Mouse (Mus musculus) regulatory T cell (primary cell): Measurements from ENCODE around the gene Ubtd1.

Experiments used
- in situ Hi-C: fragments of 300-600 bp; cut with MboI, MseI; formaldehyde crosslinking; loops from one replicate; pipeline ENCODE4 v1.15.1; 2025; ENCODE audit warnings: high pct_unique_total_duplicates

Ubtd1 gene

DNA sequence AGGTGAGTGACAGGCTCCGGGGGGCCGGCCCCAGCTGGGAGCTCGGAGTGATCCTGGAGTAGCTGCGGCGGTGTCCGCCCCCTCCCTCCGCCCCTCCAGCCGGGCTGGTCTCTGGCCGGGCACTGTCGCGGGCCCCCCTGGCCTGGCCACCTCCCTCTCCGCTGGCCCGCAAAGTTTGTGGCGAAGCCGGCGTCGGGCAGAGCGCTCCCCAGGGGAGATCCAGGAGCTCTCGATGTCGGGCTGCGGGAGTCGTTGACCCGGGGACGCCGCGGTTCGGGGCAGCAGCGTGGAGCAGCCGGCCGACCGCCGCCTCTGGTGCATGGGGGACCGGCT, at the start of gene Ubtd1:
Gene Ubtd1, plus strand, starts transcription at position 169 of the 333 bp plus-strand sequence.
- in situ Hi-C loops = no loop called here

DNA sequence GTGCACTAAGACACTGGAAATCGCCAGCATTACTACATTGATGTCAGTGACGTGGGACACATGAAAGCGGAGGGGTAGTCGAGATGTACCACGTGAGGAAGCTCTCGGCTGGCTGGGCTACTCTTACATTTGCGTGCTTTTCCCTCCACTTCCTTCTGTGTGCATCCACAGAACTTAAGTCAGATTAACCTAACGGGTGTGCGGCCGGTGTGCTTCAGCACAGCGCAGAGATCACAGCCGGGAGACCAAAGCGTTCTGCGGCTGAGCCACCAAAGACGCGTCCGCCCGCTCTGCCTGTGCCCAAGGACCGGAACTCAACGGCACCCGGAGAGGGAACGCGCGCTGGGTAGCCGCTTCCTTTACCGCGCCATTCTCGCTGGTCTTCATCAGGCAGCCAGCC, 48.9 kb upstream of the Ubtd1 start:
- in situ Hi-C loops = no loop called here

DNA sequence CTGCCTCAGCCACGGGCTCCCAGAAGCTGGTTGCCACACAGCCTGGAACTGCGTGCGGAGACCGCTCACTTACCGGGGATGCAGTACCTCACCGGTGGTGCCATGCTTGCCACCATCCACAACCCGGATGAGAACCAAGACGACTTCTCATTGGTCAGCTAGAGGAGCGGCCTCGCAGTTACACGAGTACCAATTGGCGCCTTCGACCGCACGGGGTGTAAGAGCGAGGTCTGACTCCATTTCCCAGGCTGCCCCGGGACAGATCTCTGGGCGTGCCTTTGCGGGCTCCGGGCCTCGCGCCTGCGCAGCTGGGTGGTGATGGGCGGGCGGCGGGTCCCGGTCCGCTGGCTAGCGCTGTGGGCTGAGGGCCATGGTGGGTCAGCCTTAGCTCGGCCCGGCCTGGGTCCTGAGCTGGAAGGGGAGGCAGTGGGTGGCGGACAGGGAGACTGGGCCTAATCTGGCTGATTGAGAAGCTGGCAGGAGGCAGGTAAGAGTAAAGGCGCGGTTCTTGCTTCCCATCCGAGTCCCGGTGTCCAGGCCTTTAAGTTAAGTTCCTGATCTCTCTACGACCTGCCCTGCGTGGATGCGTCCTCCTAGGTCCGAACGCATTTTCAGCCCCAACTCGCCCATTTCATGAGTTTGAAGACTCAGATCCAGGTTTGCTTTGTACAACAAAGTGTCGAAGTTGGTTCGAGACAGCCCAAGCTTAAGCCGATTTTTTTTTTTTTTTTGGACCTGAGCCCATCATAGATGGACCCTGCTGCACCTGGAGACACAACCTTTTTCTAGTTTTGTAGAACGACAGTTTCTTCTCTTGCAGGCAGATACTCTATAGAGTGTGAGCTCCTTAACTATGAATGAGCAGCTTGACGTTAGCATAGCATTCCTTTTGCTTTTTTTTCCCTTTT, 48.1 kb upstream of the Ubtd1 start, which contains the start of the genes Exosc1 and Zdhhc16:
Gene Exosc1, minus strand, starts transcription at position 245 of the 908 bp plus-strand sequence.
Gene Zdhhc16, plus strand, starts transcription at position 302 of the 908 bp plus-strand sequence.
- in situ Hi-C loops = no loop called here

DNA sequence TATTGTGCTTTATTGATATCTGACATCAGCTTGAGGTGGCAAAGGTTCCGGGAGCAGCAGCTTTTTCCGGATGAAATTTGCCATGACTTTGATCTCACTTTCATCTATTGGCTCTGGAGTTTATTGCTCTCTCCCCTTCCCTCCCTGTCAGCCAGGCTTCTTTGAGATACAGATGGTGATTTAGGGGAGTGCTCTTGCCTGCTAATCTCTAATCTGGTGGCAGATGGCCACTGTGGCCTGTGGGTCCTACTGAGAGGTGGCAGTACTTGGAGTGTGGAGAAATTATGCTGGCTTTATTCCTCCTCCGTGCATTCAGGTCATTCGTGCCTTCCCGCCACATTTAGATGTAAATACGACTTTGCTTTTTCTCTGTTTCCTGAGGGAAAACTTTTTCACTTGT, 47.4 kb upstream of the Ubtd1 start:
- in situ Hi-C loops = no loop called here

DNA sequence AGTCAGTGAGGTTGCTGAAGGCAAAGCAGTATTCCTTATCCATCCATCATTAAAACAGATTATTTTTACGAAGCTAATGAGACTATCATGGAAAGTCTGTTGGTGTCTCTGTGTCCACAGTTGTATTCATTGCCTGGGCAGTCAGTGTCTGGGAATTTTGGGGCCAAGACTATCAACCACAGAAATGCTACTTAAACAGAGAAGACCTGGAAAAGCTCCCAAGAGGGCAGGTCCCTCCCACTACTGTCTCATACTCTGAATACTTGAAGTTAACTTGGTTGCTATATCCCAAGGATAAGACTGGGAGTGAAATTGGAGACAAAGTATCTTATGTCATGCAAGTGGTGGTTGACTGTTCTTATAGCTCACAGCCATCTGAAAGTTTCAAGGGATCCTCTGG, 45.6 kb upstream of the Ubtd1 start:
- in situ Hi-C loops = no loop called here

DNA sequence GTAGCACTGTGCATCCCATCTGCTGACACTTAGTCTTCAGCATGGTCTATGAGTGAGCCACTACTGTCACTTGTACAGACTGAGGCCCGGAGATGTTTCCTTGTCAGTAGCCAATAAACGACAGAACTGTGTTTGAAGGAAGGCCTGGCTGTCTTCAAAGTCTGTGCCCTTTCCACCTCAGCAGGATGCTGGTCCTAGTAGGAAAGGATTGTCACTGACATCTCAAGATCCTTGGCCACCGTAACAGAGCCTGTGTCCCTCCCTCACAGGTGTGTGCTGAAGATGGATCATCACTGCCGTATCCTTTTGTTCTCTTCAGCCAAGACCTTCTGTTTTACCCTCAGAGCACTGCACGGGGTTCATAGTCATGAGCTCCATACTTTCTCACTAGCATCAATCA, 43.0 kb upstream of the Ubtd1 start:
- in situ Hi-C loops = no loop called here

DNA sequence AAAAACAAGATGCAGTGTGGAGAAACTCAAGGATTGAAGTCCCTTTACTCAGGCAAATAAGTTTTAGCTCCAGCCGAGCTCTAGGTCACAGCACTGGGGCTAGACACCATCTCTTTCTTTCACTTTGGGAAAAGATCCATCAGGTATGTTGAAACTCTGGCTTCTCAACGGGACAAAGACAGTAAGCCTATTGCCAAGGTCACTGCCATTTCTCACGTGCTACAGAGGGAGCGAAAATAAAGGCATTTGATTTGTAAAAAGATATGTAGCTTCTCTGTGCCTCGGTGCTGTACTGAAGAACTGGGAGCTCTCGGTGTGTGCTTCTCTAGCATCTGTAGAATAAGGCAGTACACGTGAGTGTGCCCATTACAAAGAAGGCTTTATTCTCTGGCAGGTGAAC, 37.7 kb upstream of the Ubtd1 start:
- in situ Hi-C loops = no loop called here

DNA sequence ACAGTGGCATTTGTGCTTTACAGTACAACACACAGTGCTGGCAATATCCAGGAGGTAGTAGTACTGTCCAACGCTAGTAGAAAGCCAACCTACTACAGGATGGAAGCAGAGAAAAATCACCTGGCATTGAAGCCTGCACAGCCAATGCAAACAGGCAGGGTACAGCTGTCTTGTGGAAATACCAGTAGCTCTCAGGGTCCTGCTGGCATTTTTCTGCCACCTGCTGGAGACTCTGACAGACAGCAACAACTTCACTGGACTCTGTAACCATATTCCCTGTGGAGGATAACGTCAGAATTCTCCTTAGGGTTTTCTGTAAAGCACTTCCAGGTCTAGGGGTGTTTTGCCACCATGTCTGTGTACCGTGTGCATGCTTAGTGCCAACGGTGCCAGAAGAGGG, 29.3 kb upstream of the Ubtd1 start:
- in situ Hi-C loops = no loop called here

DNA sequence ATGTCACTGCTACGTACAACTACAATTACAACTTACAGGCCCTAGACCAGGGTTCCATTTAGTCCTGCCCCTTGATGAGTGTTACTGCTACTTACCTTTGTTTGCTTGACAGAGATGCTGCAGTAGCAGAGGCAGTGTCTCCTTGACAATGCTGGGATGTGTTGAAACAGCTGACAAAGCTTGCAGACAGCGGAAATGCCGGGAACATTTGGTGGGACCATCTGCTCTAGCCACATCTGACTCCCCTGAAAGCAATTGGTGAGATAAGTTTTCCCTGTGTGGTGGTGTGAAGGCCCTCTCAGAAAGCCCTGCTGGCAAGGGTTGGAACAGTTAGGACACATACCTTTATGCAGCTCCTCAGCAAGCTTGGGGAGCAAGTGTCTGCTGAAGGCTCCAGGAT, 28.0 kb upstream of the Ubtd1 start:
- in situ Hi-C loops = no loop called here

DNA sequence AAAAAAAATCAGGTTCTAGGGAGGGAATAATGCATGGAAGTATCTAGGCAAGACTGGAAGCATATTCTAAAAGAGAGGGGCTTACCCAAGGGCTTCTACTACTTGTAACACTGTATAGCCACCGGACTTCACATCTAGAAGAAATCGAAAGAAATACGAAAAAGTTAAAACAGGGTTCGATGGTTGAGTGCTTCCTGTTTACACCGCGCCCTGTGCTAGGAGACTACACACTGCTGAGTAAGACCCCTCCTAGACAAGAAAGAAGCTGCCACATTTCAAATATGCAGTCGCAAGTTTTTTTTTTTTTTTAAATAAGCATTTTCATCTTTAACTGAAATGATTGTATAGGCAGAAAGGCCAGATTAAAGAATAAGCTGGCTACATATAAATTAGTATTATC, 11.9 kb upstream of the Ubtd1 start:
- in situ Hi-C loops = loop anchor here (5.0 kb wide), 1 partner anchor 52 kb away; no protein-coding TSS in a partner anchor

DNA sequence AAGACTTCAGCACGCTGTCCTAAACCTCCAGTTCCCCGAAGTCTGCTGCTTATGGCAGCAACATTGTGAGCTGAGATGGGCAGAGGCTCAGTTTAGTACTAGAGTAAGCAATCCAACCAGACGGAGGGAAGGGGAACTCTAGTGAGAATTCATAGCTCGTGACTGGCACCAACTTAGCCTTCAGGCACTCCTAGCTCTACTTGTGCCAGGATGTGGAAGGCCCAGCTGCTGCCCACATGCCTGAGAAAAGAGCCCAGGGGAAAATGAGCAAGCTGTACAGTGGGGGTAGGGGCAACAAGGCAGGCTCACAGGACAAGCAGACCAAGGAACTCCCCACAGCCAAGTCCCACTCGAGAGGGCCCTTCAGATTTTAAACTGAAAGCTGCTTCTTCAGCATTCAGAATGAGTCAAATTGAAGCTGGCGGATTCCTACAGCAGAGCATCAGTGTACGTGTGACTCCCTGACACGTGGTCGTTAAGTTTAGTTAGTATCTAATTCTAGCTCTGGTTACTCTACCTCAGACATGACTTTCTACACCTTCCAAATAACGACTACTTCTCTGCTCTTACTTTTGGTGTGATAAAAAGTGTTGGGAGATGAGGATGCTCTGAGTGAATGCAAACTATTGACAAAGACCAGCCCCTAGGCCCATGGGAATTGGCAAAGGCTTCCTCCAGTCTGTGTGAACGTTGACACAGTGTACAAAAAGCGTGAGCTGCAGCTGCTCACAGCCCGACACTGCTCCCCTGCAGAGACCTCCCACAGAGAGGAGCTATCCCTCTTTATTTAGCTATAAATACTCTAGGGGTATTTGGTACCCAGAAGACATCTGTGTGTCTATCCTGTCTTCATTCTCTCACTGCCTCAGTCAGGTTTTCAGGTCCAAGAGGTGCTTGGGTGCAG, 7.4 kb upstream of the Ubtd1 start:
- in situ Hi-C loops = no loop called here

DNA sequence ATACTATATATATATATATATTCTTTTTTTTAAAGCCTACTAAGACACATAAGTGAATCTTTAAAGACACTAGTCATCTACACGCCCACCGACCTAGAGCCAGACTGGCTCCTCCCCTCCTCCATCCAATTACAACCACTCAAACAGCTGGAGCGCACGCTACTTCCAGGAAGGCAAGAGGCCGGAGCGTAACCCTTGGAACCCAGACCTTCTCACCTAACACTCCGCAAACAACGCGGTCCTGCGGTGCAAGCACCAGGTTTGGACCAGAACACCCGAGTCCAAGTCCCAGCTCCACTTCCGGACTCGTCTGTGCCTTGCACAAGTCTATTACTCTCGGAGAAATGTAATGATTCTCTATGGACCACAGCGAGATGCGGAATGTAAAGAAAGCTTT, 1.1 kb upstream of the Ubtd1 start:
- in situ Hi-C loops = no loop called here

DNA sequence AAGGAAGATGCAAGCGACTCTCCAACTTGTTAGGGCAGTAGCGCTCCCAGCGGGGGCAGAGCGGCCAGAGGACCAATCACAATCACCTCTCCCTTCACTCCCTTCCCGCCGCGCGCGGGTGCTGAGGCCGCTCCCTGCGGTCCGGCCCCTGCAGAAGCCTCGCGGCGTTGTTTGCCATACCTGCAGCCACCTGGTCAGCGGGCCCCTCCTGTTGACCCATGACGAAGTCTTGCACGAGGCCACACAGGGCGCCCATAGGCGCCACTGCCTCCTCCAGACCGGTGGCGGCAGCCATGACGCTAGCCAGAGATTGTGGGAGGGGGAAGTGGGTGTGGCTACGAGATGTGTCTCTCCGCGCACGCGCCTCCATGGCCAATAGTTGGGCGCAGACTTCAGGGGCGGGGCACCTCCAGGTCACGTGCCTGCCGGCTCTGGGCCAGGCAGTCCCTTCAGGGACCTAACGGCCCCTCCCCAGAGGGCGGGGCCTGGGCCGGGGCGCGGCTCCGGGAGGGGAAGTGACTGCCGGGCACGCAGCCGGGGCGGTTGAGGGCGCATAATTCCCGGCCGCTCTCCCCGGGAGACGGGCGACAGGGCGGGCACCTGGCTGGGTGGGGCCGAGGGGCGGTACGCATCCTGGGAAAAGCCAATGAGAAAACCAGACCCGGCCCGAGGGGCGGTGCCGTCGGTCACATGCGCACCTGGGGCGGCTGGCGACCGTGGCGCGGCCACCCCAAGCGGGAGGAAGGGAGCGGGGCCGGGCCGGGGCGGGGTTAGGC, 556 bp upstream of the Ubtd1 start, which contains the start of gene Mms19:
Gene Mms19, minus strand, starts transcription at position 339 of the 776 bp plus-strand sequence.
- in situ Hi-C loops = no loop called here

DNA sequence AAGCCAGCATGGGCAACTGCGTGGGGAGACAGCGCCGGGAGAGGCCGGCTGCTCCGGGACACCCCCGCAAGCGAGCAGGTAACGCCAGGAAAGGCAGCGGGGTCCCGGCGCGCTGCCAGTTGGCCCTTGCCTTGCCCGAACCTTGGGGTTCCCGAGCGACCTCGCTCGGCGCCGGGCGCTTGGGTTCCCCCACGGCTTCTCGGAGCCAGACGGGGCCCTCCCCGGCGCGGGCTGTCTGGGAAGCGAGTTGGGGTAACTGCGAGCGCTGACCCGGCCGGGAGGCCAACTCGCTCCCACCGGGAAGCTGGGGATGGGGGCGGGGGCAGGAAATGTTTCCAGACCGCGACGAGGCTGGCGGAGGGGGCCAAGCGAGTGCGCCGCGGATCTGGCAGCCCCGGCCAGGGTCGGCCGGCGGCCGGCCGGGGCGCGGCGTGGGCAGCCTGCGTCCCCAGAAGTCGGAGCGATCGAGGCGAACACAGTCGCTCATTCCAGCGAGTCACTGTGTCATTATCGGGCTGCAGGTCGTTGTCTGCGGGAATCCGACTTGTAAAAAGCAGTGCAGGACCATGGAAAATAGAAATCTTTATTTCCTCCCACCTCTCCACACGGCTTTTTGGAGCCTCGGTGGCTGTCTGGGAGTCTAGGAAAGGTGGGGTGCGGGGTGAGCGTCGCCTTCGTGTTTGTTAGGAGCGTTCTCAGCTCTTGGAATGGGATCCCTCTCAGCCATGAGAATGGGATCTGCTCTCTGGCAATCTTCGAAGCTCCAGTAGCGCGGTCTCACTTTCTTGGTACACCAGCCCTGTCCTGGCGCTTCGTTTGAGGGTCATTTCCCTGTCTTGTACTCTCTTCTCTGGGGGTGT, 598 bp downstream of the Ubtd1 start:
- in situ Hi-C loops = no loop called here

DNA sequence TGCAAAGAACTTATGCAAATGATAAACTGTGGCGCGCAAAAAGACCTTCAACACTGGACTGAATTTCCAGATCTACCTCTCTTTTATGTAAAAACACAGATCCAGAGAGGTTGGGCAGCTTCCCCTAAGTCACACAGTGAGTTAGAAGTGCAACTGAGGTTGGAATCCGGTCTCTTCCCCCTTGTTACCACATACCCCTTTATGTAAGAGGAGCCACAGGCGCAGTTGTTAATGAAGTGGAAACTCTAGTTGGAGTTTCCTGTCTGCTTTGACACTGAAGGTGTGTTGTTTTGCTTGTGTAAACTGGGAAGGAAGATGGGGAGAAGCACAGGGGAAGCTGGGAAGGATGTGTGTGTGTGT, 1.2 kb downstream of the Ubtd1 start:
- in situ Hi-C loops = no loop called here

DNA sequence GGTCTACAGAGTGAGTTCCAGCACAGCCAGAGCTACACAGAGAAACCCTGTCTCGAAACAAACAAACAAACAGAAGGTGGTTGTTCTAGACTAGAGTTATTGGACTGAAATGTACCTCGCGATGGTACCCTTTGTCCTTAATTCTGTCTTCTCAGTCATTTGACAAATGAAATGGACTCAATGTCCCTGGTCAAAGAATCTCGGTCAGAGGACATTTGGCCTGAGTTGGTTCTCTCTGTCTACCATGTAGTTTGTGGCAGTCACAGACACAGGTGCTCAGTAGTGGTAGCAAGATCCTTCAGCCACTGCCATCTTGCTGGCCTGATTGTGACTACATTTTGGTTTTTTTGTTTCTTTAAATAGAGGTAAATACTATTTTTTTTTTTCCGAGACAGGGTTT, 4.4 kb downstream of the Ubtd1 start:
- in situ Hi-C loops = no loop called here

DNA sequence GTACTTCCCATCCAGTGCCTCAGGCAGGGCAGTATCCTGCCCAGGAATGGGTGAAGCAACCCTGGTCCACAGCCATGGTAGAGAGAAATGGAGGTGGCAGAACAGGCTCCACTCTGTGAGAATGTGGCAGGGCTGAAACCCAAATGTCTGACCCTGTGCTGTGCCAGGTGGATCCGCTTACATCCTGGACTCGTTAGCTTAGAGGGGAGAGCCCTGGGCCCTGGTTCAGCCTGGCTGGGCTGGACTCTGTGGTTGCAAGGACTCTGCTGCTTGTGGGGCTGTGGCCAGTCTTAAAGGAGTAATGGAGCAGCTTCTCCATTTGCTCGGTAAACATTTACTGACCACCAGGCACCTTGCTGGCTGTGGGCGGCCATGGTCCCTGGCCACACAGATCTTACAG, 5.6 kb downstream of the Ubtd1 start:
- in situ Hi-C loops = no loop called here

DNA sequence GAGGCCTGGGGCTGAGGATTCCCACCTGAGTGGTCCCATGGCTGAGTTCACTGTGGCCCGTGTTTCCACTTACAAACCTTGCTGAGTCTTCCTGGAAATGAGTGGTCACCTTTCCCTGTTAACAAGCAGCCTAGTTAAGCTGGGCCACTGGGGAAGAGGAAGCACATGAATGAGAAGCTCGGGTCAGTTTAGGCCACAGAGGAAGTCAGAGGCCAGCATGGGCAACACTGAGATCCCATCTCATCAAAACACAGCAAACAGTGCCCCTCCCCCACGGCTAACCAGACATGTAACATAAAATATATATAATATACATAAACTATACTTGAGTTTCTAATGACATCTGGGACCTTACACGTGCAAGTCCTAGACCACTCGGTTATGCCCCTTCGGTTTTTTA, 8.2 kb downstream of the Ubtd1 start:
- in situ Hi-C loops = no loop called here

DNA sequence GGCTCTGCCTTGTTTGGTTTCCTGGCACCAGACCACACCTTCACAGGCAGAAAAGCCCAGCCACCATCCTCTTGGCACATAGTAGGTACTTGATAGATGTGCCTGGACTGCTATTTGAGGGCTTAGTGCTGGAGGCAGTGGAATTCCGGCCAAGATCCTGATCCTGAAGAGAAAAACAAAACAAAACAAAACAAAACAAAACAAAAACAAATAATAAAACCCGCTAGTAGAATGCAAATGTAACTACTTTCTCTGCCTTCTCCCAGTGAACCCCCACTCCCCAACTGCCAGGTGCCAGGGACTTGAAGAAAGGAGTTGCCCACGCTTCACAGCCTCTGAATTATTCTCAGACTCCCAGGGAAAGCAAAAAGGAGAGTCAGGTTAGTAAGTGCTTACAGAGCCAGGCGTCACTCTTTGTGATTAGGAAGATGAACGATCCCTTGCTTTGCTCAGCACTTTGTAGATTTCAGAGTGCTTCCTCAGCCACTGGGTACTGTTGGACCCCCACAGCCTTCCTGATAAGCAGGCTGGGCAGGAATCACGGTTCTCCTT, 10.4 kb downstream of the Ubtd1 start:
- in situ Hi-C loops = no loop called here

DNA sequence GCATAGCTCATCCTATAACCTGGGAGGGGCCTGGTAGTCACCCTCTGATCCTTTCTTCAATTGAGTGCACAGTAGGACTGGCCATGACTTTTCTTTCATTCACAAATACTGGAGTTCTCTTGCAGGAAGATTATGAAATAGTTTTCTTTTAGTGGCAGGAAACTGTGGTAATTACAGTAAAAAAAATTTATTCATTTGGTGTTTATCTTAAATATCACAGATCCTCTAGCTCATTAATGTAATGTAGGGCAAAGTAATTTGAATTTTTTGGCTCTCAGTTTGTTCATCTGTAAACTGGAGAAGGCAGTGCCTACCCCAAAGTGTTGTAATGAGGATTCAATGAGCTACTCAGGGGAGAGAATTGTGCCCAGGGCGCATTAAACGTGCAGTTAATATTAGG, 11.4 kb downstream of the Ubtd1 start:
- in situ Hi-C loops = no loop called here

DNA sequence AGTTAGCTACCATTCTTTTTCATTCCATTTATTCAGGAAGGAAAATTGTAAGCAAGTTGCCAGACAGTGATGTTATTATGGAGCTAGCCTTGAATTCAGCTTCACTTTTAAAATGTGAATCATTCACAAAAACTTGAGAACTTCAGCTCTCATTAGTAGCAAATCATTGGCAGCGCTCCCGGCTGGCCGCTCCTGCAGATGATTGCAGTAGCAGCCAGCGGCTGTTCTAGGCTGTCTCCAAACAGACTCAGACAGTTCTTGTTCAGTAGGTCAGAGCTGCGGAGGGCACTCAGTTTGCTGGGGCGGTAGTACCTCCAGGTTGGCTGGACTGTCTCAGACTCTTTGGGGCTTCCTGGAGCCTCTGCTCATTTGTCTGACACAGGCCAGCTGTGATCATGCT, 11.9 kb downstream of the Ubtd1 start:
- in situ Hi-C loops = no loop called here
